Mouse (Mus musculus) left cerebral cortex, postnatal 36 days (tissue): ENCODE data around the gene Ddx55. TPM values are rescaled to one million over a fixed set of nuclear protein-coding genes. Genes with fewer than 3 reads are reported as not detected.
A peak's percentile ranks its signal among the peaks of the same experiment; 100 is the strongest.

Source experiments
- DNase-seq, 2 experiments: peaks; one replicate each; pipeline ENCODE4 v3.0.0; 2021 to 2022; ENCODE audit warnings: low spot score in 2 of 2, mixed read lengths in 1 of 2
- intact Hi-C: fragments of 180-260 bp; cut with DNase I; formaldehyde crosslinking; loops from one replicate; pipeline ENCODE4 v1.15.1; 2025
- total RNA-seq, 2 experiments: library from RNA; stranded (reverse); gene quantifications; 2 replicates each; pipeline ENCODE4 v1.2.3; 2021

The Ddx55 gene
- total RNA-seq: 10 to 100 TPM; 23.9 to 31.0 TPM

GRCm38 (mm10) chr5:124552558-124553307 is at the start of gene Ddx55:
Ddx55 (plus strand) TSS chr5:124552864.
- intact Hi-C loops: no loop called here
- peak; percentile 90 to 92 for DNase-seq

- intact Hi-C loops: loop anchor here (1.0 kb wide), 1 partner anchor 15 kb away; no protein-coding TSS in a partner anchor
Measured at GRCm38 (mm10) chr5:124503742-124504141, 48.9 kb upstream of the Ddx55 start.

GRCm38 (mm10) chr5:124505235-124505634 is 47.4 kb upstream of the Ddx55 start:
- no peak for DNase-seq
- intact Hi-C loops: no loop called here

More at GRCm38 (mm10) chr5:124503742-124504141, 48.9 kb upstream of the Ddx55 start:
- DNase-seq: peak; percentile 89 to 92

GRCm38 (mm10) chr5:124506731-124507359 is 45.8 kb upstream of the Ddx55 start:
- no peak for DNase-seq
- intact Hi-C loops: no loop called here

- no peak for DNase-seq
- intact Hi-C loops: no loop called here
Measured at GRCm38 (mm10) chr5:124509200-124509599, 43.5 kb upstream of the Ddx55 start.

DNA sequence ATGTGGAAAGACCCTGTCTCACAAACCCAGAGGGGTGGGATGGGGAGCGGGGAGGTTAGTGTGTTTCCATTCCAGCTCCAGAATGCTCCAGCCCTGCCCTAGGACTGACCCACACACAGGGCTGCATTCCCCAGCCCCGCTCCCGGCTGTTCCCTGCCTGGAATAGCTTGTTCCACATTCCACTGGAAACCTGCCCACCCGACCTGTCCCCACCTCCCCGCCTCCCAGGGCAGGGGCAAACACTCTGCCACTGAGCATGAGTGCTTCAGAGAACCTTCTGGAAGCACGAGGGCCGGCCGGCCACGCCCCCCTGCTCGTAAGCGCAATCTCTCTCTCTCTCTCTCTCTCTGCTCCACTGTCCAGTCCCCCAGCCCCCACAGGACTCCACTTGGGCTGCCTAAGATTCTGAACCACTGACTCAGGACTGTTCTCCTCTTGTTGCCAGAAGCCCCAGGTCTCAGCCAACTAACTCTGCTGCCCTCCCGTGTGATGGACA is 42.9 kb upstream of the Ddx55 start:
- intact Hi-C loops: no loop called here
- no peak for DNase-seq

- intact Hi-C loops: no loop called here
- no peak for DNase-seq
Measured at GRCm38 (mm10) chr5:124510536-124511050, 42.1 kb upstream of the Ddx55 start.

DNA sequence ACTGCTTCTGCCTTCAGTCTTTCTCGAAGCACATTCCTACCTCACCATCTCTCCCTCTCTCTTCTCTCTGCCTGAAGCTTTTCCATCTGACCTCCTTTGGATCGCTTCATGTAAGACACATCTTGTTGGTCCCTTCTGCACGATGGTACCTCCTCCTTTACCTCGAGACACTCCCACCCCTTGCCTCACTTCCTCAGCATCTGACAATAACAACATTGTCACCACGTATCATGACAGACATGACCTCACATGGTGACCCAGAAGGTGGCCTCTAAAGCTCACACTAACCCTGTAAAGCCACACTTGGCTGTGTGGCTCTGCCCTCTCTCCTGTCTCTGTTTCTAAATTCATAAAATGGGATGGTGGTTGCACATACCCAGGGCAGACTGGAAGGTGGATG is 36.9 kb upstream of the Ddx55 start:
- DNase-seq: no peak
- intact Hi-C loops: no loop called here

GRCm38 (mm10) chr5:124518648-124519047 is 34.0 kb upstream of the Ddx55 start:
- peak; percentile 82 to 89 for DNase-seq
- intact Hi-C loops: loop anchor here (1.0 kb wide), 1 partner anchor 15 kb away; no protein-coding TSS in a partner anchor

DNA sequence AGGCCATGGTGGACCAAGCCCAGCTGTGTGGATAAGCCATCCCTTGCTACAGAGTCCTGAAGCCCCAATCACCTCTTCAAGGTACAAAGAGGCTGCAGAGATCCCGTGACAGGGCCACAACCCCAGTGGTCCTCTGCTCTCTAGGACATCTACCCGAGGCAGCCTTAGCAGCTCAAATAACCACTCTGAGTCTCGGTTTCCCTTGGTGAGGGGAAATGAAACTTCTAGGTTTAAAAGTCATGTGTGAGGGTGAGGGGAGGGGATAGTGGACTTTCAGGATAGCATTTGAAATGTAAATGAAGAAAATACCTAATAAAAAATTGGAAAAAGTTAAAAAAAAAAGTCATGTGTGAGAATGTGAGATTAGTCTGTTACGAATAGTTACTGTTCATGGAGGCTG is 31.1 kb upstream of the Ddx55 start:
- no peak for DNase-seq

DNA sequence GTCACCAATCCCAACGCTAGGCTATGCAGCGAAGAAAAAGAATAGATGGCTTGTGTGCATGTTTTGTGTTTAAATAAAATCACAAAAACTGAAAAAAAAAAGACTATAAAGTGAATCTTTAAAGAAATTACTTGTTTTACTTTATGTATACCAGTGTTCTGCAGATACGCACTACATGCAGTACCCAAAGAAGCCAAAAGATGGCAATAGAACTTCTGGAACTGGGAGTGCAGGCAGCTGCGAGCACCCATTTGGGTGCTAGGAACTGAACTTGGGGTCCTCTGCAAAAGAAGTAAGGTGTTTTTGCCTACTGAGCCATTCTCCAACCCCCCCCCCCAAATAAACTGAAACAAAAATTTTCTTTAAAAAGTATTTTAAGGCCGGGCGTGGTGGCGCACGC is 29.6 kb upstream of the Ddx55 start:
- no peak for DNase-seq
- intact Hi-C loops: no loop called here

More for the DNA sequence above, 31.1 kb upstream of the Ddx55 start:
- intact Hi-C loops: no loop called here

DNA sequence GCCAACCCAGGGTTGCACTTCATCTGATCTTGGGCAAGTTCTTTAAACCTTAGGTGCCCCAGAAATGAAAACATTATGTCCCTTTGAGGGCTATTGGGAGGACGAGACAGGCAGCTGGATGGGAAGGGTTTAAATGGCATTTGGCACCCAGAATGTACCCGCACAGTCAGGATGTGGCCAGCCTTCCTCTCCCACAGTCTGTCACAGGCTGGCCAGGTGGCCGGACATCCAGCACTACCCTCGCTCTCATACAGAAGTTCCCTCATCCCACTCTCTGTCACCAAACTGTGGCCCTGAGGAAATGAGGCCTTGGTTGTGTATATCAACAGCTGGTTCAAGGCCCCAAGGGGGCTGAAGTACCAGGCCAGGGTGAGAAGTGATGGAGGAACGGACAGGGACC is 27.7 kb upstream of the Ddx55 start:
- no peak for DNase-seq
- intact Hi-C loops: no loop called here

DNA sequence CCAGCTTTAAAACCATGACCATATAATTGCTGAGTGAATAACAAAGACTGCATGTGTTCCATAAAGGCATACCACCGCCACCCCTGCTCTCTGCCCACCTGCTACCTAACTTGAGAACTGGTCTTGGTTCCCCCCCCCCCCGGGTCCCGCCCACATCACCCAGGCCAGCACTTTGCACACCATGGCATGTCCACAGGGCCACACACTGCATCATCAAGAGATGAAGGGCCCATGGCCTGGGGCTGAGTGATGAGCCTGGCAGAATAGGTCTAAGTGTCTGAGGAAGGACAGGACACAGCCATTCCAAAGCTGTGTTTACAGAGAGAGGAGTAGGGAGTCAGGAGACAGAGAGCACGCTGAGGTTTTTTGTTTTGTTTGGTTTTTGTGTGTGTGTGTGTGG is 24.3 kb upstream of the Ddx55 start:
- intact Hi-C loops: no loop called here
- no peak for DNase-seq

DNA sequence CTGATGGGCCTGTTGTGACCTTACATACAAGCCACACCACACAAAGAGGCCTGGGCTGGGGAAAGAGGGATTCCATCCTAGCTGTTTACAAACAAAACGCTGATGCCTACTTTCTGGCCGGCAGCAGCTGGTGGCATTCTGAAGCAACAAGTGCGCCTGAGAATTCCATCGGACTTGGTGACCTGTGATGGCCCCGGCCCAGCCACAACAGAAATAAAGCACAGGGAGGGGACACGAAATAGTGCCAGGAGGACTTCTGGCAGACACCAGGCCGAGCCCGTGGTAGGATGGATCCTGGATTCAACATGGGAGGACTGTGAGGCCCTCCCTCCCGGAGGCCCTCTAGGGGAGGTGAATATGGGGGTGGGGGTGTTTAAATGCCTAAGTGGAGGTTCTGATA is 23.9 kb upstream of the Ddx55 start:
- intact Hi-C loops: no loop called here
- DNase-seq: no peak

GRCm38 (mm10) chr5:124529191-124529651 is 23.4 kb upstream of the Ddx55 start:
- intact Hi-C loops: no loop called here
- DNase-seq: no peak

DNA sequence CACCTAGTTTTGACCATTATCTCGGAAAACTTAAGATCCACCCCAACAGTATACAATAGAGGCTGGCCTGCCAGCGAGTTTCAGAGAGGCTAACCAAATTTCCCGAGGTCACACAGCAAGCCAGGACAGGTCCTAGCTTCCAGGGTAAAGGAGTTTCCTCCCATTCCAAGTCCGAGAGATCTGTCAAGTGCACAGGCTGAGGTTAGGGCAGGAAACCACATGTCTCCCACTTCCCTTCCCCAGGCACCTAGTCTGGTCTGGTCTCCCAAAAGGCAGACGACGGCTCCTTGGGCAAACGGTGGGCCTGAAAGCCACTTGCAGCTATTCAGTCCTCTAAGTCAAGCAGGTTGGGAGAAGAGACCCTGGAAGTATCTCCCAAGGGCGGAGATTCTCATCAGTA is 23.0 kb upstream of the Ddx55 start:
- DNase-seq: no peak
- intact Hi-C loops: loop anchor here (5.0 kb wide), 1 partner anchor 47 kb away; the partner anchor contains the start of gene Snrnp35

DNA sequence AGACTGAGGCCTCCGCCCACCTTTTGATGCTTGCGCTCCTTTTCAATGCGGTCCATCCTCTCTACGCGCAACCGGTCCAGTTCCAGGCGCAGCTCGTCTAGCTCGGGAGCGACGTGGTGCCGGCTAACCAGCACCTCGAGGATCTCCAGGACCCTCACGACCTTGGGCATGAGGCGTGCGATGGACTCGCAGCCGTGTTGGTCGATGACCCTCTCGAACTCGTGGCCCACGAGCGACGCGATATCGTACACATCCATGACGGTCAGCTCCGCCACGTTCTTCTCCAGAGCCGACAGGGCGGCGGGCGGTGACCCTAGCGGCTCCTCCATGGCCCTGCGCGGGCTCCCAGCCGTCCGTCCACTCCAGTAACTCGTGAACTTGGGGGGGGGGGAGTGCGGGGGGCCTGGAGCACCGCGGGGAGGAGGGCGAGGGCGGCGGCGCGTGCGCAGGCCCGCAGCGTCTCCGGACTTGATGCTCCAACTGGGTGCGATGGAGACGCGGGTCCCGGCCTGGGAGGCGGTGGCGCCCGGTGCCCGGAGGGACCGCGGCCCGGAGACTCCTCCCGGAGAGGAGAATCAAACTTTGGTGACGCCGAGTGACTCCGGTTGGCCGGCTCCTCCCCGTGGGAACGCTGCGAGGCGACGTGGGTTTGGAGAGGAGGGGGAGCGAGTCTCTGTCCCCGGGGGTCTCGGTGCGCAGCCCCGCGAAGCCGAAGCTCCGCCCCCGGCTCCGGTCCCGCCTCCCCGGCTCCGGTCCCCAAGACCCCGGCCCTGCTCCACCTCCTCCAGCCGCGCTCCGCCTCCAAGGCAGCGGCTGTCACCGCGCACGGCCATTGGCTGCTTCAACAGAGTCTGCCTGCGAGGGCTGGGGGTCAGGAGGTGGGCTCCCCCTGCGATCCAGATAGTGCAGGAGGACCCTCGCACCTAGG is 21.7 kb upstream of the Ddx55 start, which contains the start of gene Rilpl1:
Gene Rilpl1, minus strand, starts transcription at position 737 of the 928 bp plus-strand sequence.
- intact Hi-C loops: loop anchor here (5.0 kb wide), 1 partner anchor 49 kb away; the partner anchor contains the start of gene Snrnp35

GRCm38 (mm10) chr5:124531583-124531930 is 21.1 kb upstream of the Ddx55 start:
- intact Hi-C loops: loop anchor here (5.0 kb wide), 1 partner anchor 49 kb away; the partner anchor contains the start of gene Snrnp35
- no peak for DNase-seq

More for the DNA sequence above, 21.7 kb upstream of the Ddx55 start, which contains the start of gene Rilpl1:
- DNase-seq: peak; percentile 79 to 84

DNA sequence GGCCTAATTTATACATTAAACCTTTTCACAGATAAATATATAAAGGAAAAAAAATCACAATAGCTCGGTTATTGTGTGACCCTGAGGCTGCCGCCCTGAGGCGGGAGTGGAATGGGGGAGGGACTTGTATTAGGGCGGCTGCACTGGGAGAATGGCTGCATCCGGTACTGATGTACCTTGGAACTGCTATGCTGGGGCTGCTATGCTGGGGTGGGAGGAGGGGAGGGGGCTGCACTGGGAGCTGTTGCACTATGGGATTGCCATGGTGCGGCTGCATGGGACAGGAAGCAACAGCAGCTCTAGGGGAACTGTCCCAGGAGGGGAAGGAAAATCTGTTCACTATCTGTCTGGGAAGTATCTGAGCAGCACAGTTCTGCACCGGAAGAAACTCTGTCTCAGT is 20.2 kb upstream of the Ddx55 start:
- DNase-seq: no peak
- intact Hi-C loops: loop anchor here (5.0 kb wide), 1 partner anchor 50 kb away; the partner anchor contains the start of gene Snrnp35
